22 mouse cellular contexts compared by ENCODE assay signal in genomic region chr2:49711693-49712092, GRCm38 (mm10).
DNase-seq lines count a peak whose midpoint lies in the region; ATAC-seq and TF ChIP-seq lines count a peak whose summit lies in the region.
"Had no signal": no experiment of that assay in that cellular context is flagged by ENCODE, and none has a peak within 500 bp of the region (broad histone marks: within the 10 kb centered on the region; RNA-seq: fewer than 3 reads in every experiment).

No protein-coding gene starts in this region.

- peaks cover 8% of the 10 kb centered on the region for H3K4me1 ChIP-seq in cortical plate, adult 2 months (ENCODE audit: control insufficient read depth, insufficient read depth, low read length)
- H3K4me1 ChIP-seq: limb, embryonic 13.5 days; liver, embryonic 12.5 days had no signal

- 0 out of 2 replicates have a peak, but pooled peaks have one; percentile 46 for TF ChIP-seq POLR2A in cortical plate, adult 2 months (IDR thresholded peaks at IDR 0.05; ENCODE audit: extremely low read depth, insufficient read depth, low read length)

- intact Hi-C loops in left cerebral cortex, postnatal 25 days (cut with DNase I), result loop anchor here (5.0 kb wide), 3 partner anchors 89 to 259 kb away; partner anchors contain the start of gene Epc2
- intact Hi-C loops in left cerebral cortex, postnatal 10 days (cut with DNase I), result loop anchor here (5.0 kb wide), 1 partner anchor 89 kb away; no protein-coding TSS in a partner anchor

- no peak for TF ChIP-seq CTCF in cortical plate, adult 2 months (IDR thresholded peaks at IDR 0.05; ENCODE audit: extremely low read depth, insufficient read depth, low read length)

- DNase-seq in frontal cortex, postnatal 25 days (ENCODE audit: low spot score in 2 of 2), result no peak
- peak; percentile 37 to 81 for DNase-seq in left cerebral cortex, postnatal 25 days (ENCODE audit: low spot score in 2 of 2)
- DNase-seq in left cerebral cortex, postnatal 10 days (ENCODE audit: extremely low spot score in 1 of 2, low spot score in 2 of 2), result no peak
- DNase-seq in brain, adult 2 months (ENCODE audit: low read depth, low spot score), result peak; percentile 76
- DNase-seq in spleen, postnatal 4 days (ENCODE audit: low spot score in 2 of 2), result no peak
- DNase-seq: adrenal gland, adult 2 months; cerebellum, adult 11-12 months; gastrocnemius, postnatal 14 days; kidney, adult 9 months; kidney, postnatal 14 days; layer of hippocampus, postnatal 36 days; lung, adult 18-20 months; lung, postnatal 10 days; thymus, postnatal 25 days had no signal

- no peak overlapping the region for H3K4me3 ChIP-seq in cortical plate, adult 2 months (ENCODE audit: insufficient read depth, low read length)
- H3K4me3 ChIP-seq: embryonic facial prominence, embryonic 13.5 days; limb, embryonic 13.5 days; liver, embryonic 12.5 days had no signal

- ATAC-seq in frontal cortex, adult (ENCODE audit: low TSS enrichment), result peak; percentile 76
- no peak for ATAC-seq in erythroblast, adult 5-6 weeks (replicated peaks; ENCODE audit: low FRiP score, poor library complexity, severe bottlenecking)
- ATAC-seq: hindbrain, embryonic 16.5 days; intestine, embryonic 16.5 days; liver, embryonic 12.5 days had no signal

- H3K27ac ChIP-seq in cortical plate, adult 2 months (ENCODE audit: insufficient read depth, low read length), result peak overlapping the region; percentile 43; the same call in 1 of the 2 replicates
- H3K27ac ChIP-seq: embryonic facial prominence, embryonic 13.5 days; limb, embryonic 13.5 days; liver, embryonic 12.5 days had no signal

Comparison
In these comparisons a context has a peak if more than half of its experiments do, and no peak if none do; other contexts are left out.
1. DNase-seq: peak in left cerebral cortex, postnatal 25 days (2 of 2) and brain, adult 2 months (single experiment); none in frontal cortex, postnatal 25 days (0 of 2), left cerebral cortex, postnatal 10 days (0 of 2) and spleen, postnatal 4 days (0 of 2).